13 mouse cellular contexts compared by ENCODE assay signal in the genomic region with DNA sequence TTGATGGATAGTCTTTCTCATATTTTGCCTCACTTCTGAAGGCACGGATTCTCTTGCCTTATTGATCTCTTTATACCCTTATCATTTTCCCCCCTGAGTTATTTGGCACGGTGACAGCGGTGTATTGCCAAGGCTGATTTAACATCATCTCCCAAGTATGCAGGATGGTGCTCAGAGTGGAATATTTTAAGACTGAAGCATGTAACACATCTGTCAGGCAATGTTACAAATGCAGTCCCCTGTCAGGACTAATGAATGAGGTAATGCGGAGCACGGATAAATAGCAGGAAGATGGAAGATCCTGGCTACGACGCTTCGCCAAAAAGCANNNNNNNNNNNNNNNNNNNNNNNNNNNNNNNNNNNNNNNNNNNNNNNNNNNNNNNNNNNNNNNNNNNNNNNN.
DNase-seq lines count a peak whose midpoint lies in the region; ATAC-seq lines count a peak whose summit lies in the region.
"Had no signal": no experiment of that assay in that cellular context is flagged by ENCODE, and none has a peak within 500 bp of the region (broad histone marks: within the 10 kb centered on the region; RNA-seq: fewer than 3 reads in every experiment).

No protein-coding gene starts in this region.

- peaks cover 26% of the 10 kb centered on the region for H3K4me1 ChIP-seq in limb, embryonic 15.5 days

- ATAC-seq in limb, embryonic 15.5 days (ENCODE audit: insufficient number of reproducible peaks, low FRiP score, low TSS enrichment, low read depth): 0 out of 2 replicates have a peak, but pooled peaks have one; percentile 30

- peak; percentile 19 for DNase-seq in adrenal gland, postnatal 14 days
- DNase-seq in adrenal gland, postnatal 10 days: no peak
- peak; percentile 29 for DNase-seq in heart, postnatal 4 days
- DNase-seq in heart, postnatal 25 days (ENCODE audit: low spot score): no peak
- DNase-seq in Muller cell, postnatal 12 days (ENCODE audit: inconsistent ontology term): peak; percentile 85
- DNase-seq in testis, postnatal 14 days (ENCODE audit: low spot score): no peak
- DNase-seq in kidney, postnatal 25 days: no peak
- DNase-seq: cerebellum, postnatal 14 days had no signal

- H3K4me3 ChIP-seq in limb, embryonic 15.5 days: no peak overlapping the region
- H3K4me3 ChIP-seq: limb, embryonic 13.5 days; lung, embryonic 15.5 days had no signal

- H3K9me3 ChIP-seq in limb, embryonic 15.5 days: no peaks in the 10 kb centered on the region
- H3K9me3 ChIP-seq: limb, embryonic 13.5 days; lung, embryonic 15.5 days had no signal

- no peak overlapping the region for H3K4me2 ChIP-seq in limb, embryonic 15.5 days
- H3K4me2 ChIP-seq: limb, embryonic 13.5 days; lung, embryonic 15.5 days had no signal

- H3K36me3 ChIP-seq in limb, embryonic 15.5 days: no peaks in the 10 kb centered on the region
- H3K36me3 ChIP-seq: G1E; limb, embryonic 13.5 days; lung, embryonic 15.5 days had no signal

- no peaks in the 10 kb centered on the region for H3K27me3 ChIP-seq in limb, embryonic 15.5 days
- H3K27me3 ChIP-seq: limb, embryonic 13.5 days; lung, embryonic 15.5 days had no signal

- H3K9ac ChIP-seq in limb, embryonic 15.5 days: no peak overlapping the region
- H3K9ac ChIP-seq: limb, embryonic 13.5 days; lung, embryonic 15.5 days had no signal

- 49% methylated on average over 8 of the region's 8 CpGs for WGBS in limb, embryonic 15.5 days

- intact Hi-C loops in heart, postnatal 25 days (cut with DNase I): no loop called here

- no peak overlapping the region for H3K27ac ChIP-seq in limb, embryonic 15.5 days
- H3K27ac ChIP-seq: kidney, postnatal 0 days; limb, embryonic 13.5 days; lung, embryonic 15.5 days had no signal

Comparison
In these comparisons a context has a peak if more than half of its experiments do, and no peak if none do; other contexts are left out.
1. DNase-seq: peak in adrenal gland, postnatal 14 days (single experiment), heart, postnatal 4 days (single experiment) and Muller cell, postnatal 12 days (single experiment); none in adrenal gland, postnatal 10 days (single experiment), heart, postnatal 25 days (single experiment), testis, postnatal 14 days (single experiment) and kidney, postnatal 25 days (0 of 2).